Mouse (Mus musculus) CD4-positive, CD25-positive, alpha-beta regulatory T cell, adult 2 months (primary cell): ENCODE measurements around the gene Kctd2.
A peak's percentile ranks its signal among the peaks of the same experiment; 100 is the strongest.

ENCODE experiments used
- DNase-seq: peaks from one replicate; pipeline ENCODE4 v3.0.0-alpha.2; 2012; ENCODE audit warnings: low read depth, low spot score

Gene Kctd2

DNA sequence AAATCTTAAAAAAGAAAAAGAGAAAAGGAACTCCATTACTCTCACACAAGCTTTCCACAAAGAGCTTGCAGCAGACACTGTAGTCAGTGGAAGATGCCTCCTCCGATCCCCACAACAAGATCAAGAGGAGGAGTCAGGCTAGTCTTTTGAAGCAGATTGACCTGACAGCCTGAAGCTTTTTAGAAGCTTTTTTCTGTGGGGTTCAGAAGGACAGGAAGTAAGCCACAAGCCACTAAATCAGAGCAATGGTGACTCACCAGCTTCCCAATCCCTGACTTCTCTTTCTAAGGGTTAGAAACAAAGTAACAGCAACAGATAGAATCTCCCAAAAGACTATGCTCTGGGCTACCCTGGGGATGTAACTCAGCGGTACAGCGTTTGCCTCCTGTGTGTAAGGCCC is 19.4 kb downstream of the Kctd2 start:
- DNase-seq, result no peak

GRCm38 (mm10) chr11:115439906-115440595 is 20.1 kb downstream of the Kctd2 start, which contains the start of gene Trim80:
TSS of gene Trim80 (plus strand) at chr11:115440545.
- no peak for DNase-seq

GRCm38 (mm10) chr11:115441417-115441816 is 21.5 kb downstream of the Kctd2 start:
- no peak for DNase-seq

- no peak for DNase-seq
These were observed 27.0 kb downstream of the Kctd2 start for GRCm38 (mm10) chr11:115446906-115447305.

DNA sequence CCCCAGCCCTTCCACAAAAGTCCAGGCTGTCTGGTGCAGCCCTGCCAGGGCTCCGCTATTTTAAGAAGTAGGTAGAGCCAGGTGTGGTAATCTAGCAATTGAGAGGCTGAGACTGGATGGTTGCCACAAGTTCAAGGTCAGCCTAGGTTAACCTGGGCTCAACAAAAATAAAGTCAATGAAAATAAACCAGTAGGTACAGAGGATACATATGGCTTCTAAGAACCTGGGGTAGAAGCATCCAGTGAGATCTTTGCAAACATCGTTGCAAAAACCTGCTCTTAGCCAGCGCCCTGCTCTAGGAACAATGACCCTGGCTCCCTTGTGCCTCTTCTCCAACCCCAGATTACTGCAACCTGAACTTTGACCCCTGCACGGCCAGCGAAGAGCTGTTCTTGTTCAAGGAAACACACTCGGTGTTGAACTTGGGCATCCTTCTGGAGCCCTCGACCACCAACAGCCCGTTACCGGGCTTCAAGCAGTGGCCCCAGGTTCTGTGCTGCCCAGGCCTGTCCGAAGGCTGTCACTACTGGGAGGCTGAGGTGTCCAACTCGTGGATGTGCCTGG is 27.5 kb downstream of the Kctd2 start:
- DNase-seq, result no peak

DNA sequence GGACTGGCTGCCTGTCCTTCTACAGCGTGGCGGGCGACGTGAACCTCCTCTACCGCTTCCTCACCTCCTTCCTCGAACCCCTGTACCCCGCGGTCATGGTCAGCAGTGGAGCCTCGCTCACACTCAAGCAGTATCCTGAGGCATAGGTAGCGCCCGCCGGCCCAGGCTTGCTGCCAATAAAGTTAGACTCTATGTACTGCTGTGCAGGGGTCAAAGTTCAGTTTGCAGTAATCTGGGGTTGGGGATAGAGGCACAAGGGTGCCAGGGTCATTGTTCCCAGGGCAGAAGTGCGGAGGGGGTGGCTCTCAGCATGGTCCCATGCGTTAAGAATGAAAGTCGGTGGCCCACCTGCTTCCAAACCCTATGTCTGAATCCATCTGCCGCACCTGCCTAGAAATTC is 28.1 kb downstream of the Kctd2 start:
- DNase-seq, result no peak

- no peak for DNase-seq
These were observed 29.1 kb downstream of the Kctd2 start for GRCm38 (mm10) chr11:115448998-115449397.

GRCm38 (mm10) chr11:115450176-115450575 is 30.2 kb downstream of the Kctd2 start:
- no peak for DNase-seq

DNA sequence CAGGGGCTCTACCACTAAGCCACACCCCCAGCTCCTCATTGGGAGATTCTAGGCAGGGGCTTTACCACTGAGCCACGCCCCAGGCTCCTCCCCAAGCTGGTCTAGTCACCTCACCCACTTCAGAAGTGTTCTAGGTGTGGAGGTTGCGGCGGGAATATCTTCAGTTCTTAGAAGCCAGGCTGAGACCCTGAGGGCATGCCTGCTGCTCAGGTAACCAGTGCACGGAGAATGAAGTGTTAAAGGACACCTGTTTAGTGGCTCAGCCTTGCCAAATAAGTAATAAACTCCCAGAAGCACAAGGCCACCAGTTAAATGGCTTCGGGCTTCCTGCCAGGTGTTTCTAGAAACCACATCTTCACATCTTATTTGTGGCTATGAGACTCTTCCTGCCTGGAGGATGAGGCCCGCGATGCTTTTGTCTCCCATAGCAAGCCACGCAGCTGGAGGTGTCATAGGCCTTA is 31.9 kb downstream of the Kctd2 start:
- DNase-seq, result peak; percentile 84

GRCm38 (mm10) chr11:115452281-115452860 is 32.4 kb downstream of the Kctd2 start:
- no peak for DNase-seq

DNA sequence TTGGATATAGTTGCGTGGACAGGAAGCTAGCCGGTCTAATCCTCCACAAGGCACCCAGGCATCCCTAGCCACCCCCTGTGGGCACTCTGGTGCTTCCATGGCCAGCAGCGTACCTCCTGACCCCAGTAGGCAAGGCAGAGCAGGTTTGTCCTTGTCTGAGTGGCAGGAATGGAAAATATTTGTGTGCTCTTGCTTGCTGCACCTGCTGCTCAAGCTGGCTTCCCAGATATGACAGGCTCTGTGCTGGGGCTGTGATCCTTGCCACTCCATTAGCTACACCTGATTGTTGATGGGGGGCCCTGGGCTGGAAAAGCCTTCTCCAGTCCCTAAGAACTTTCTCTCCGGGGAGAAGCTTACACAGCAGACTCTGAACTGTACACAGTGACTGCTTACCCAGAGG is 33.4 kb downstream of the Kctd2 start:
- no peak for DNase-seq

DNA sequence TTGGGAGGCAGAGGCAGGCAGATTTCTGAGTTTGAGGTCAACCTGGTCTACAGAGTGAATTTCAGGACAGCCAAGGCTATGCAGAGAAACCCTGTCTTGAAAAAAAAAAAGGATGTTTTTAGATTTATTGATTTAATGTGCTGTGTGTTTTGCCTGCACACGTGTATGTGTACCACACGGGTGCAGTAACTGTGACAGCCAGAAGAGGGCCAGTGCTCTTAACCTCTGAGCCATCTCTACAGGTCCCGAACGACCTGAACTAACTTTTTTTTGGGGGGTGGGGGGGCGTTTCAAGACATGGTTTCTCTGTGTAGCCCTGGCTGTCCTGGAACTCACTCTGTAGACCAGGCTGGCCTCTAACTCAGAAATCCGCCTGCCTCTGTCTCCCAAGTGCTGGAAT is 34.9 kb downstream of the Kctd2 start:
- peak; percentile 29 for DNase-seq

- DNase-seq, result no peak
These were observed 35.7 kb downstream of the Kctd2 start for GRCm38 (mm10) chr11:115455619-115456018.

DNA sequence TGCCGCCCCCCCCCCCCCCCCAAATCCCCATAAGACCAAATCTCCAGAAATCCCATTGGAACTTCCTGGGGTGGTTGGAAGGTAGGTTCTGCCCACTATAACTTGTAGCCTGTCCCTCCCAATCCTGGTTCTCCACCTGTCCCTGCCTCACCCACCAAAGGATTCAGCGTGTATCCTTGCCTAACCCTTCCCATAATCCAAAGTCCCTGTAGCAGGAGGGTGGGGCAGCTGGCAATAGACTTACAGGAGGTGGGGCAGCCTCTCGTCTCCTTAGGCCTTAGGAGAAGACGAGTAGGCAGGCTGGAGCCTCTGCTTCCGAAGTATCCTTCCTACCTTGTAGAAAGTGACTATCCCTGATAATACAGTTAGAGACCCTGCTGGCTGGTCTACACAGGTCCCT is 36.3 kb downstream of the Kctd2 start:
- no peak for DNase-seq

DNA sequence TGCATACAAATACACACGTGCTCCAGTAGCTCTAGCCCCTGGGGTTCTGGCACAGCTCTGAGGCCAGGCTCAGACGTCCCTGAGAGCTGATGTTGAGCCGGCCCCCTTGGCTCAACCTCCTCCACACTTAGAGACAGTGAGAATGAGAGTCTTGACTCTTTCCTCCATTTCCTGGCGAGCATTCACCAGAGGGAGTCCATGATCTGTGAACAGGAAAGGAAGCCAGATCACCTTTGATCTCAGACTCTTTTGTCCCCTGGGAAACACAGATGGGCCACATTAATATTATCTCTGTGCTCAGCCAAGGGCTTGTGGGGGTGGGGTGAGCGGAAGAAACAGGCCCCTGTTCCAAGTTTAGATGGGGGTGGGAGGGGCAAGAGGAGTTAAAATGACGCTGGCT is 37.5 kb downstream of the Kctd2 start:
- no peak for DNase-seq

GRCm38 (mm10) chr11:115460976-115461375 is 41.0 kb downstream of the Kctd2 start:
- no peak for DNase-seq

DNA sequence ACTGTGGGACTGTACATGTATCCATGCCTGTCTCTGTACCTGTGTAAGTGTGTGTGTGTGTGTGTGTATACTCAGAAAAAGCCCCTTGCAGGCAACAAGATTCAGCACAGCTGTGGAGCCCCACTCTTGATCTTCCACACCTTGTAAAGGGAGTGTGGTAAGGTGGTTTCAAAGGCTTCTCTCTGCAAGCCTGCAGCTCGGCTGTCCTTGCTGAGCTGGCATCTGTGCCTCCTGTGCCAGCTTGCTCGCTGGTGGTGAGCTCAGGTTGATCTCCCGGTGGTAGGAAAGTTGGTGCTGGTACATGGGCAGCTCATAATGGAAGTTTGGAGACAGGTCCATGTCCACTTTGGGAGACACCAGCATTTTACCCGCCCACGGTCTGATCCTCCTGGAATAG is 41.9 kb downstream of the Kctd2 start:
- DNase-seq, result peak; percentile 45

GRCm38 (mm10) chr11:115462243-115462891 is 42.4 kb downstream of the Kctd2 start, which contains the start of gene Slc16a5:
TSS of gene Slc16a5 (plus strand) at chr11:115462474.
- peak; percentile 44 for DNase-seq

- peak; percentile 76 for DNase-seq
These were observed 43.5 kb downstream of the Kctd2 start for GRCm38 (mm10) chr11:115463397-115463796.

GRCm38 (mm10) chr11:115464851-115465250 is 44.9 kb downstream of the Kctd2 start:
- peak; percentile 52 for DNase-seq

GRCm38 (mm10) chr11:115467217-115467618 is 47.3 kb downstream of the Kctd2 start:
- DNase-seq, result no peak

DNA sequence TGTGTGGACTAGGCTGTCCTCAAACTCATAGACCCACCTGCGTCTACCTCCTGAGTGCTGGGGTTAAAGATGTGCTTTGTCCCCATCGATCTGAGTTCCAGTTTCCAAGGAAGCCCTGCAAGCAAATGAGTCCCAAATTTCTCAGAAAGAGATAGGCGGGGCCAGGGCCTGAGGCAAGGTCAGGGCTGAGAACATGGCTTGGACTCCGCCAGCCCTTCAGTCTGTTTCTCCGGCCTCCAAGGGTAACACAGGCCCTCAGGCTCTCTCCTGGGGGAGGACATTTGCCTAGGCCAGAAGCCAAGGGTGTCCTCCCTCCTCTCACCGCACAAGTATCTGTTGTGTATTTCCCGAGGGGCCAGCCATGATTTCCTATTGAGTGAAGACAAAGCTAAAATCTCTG is 52.3 kb downstream of the Kctd2 start:
- no peak for DNase-seq
